Mouse (Mus musculus): ENCODE results near the gene Mtmr4. TPM values are rescaled to one million over a fixed set of nuclear protein-coding genes. Genes with fewer than 3 reads are reported as not detected.
A peak's percentile ranks its signal among the peaks of the same experiment; 100 is the strongest.

Gene Mtmr4
- polyA plus RNA-seq, 1 experiment from 2014 or later, result 5.6 TPM

- WGBS (ENCODE audit: insufficient replicate concordance), result 57% methylated on average over 10 of the region's 10 CpGs
- TF ChIP-seq EP300 (IDR thresholded peaks at IDR 0.05; ENCODE audit: low read depth) (no peak), CTCF (IDR thresholded peaks at IDR 0.05; ENCODE audit: low read depth) (no peak)
- Histone ChIP-seq H3K4me1 (ENCODE audit: insufficient read depth) (peaks cover 20% of the 10 kb centered on the region), H3K9me3 (ENCODE audit: low read length) (no peaks in the 10 kb centered on the region), H3K9ac (replicated peaks) (no peak overlapping the region), H3K4me2 (ENCODE audit: low read depth, low read length) (no peak overlapping the region), H3K27ac (ENCODE audit: low read depth) (no peak overlapping the region), H3K27me3 (ENCODE audit: insufficient read depth, low read length) (no peaks in the 10 kb centered on the region), H3K4me3 (ENCODE audit: low read depth, low read length) (no peak overlapping the region), H3K36me3 (replicated peaks; ENCODE audit: insufficient read depth, low read length) (no peaks in the 10 kb centered on the region)
- no peak for DNase-seq
- no peak for ATAC-seq
Measured at GRCm38 (mm10) chr11:87580543-87581085, 11.3 kb upstream of the Mtmr4 start.

- H3K4me3 ChIP-seq (ENCODE audit: low read depth, low read length), result no peak overlapping the region
- H3K9ac ChIP-seq (replicated peaks), result no peak overlapping the region
- H3K27me3 ChIP-seq (ENCODE audit: insufficient read depth, low read length), result no peaks in the 10 kb centered on the region
- H3K27ac ChIP-seq (ENCODE audit: low read depth), result no peak overlapping the region
- WGBS (ENCODE audit: insufficient replicate concordance), result 77% methylated on average over 12 of the region's 12 CpGs
- DNase-seq (peak; percentile 8), ATAC-seq (no peak)
- peaks cover 20% of the 10 kb centered on the region for H3K4me1 ChIP-seq (ENCODE audit: insufficient read depth)
- TF ChIP-seq CTCF (IDR thresholded peaks at IDR 0.05; ENCODE audit: low read depth) (no peak), EP300 (IDR thresholded peaks at IDR 0.05; ENCODE audit: low read depth) (no peak)
- no peak overlapping the region for H3K4me2 ChIP-seq (ENCODE audit: low read depth, low read length)
- H3K36me3 ChIP-seq (replicated peaks; ENCODE audit: insufficient read depth, low read length), result no peaks in the 10 kb centered on the region
- no peaks in the 10 kb centered on the region for H3K9me3 ChIP-seq (ENCODE audit: low read length)
Measured at GRCm38 (mm10) chr11:87581161-87581865, 10.6 kb upstream of the Mtmr4 start.

GRCm38 (mm10) chr11:87581933-87582710, 9.8 kb upstream of the Mtmr4 start:
- DNase-seq, result peak; percentile 13
- H3K27ac ChIP-seq (ENCODE audit: low read depth), result no peak overlapping the region

GRCm38 (mm10) chr11:87583291-87584034, 8.5 kb upstream of the Mtmr4 start:
- no peak for TF ChIP-seq CTCF (IDR thresholded peaks at IDR 0.05; ENCODE audit: low read depth)
- TF ChIP-seq EP300 (IDR thresholded peaks at IDR 0.05; ENCODE audit: low read depth), result no peak
- ATAC-seq, result no peak
- Histone ChIP-seq H3K27ac (ENCODE audit: low read depth) (peak overlapping the region; percentile 31; the same call in 1 of the 2 replicates), H3K4me3 (ENCODE audit: low read depth, low read length) (no peak overlapping the region), H3K4me2 (ENCODE audit: low read depth, low read length) (no peak overlapping the region), H3K9me3 (ENCODE audit: low read length) (no peaks in the 10 kb centered on the region), H3K27me3 (ENCODE audit: insufficient read depth, low read length) (no peaks in the 10 kb centered on the region), H3K36me3 (replicated peaks; ENCODE audit: insufficient read depth, low read length) (no peaks in the 10 kb centered on the region), H3K4me1 (ENCODE audit: insufficient read depth) (peaks cover 9% of the 10 kb centered on the region), H3K9ac (replicated peaks) (no peak overlapping the region)
- peak; percentile 11 for DNase-seq
- 72% methylated on average over 6 of the region's 6 CpGs for WGBS (ENCODE audit: insufficient replicate concordance)

More at GRCm38 (mm10) chr11:87581933-87582710, 9.8 kb upstream of the Mtmr4 start:
- H3K27me3 ChIP-seq (ENCODE audit: insufficient read depth, low read length), result no peaks in the 10 kb centered on the region
- 75% methylated on average over 8 of the region's 8 CpGs for WGBS (ENCODE audit: insufficient replicate concordance)
- no peaks in the 10 kb centered on the region for H3K9me3 ChIP-seq (ENCODE audit: low read length)
- TF ChIP-seq EP300 (IDR thresholded peaks at IDR 0.05; ENCODE audit: low read depth) (no peak), CTCF (IDR thresholded peaks at IDR 0.05; ENCODE audit: low read depth) (no peak)
- no peak overlapping the region for H3K9ac ChIP-seq (replicated peaks)
- H3K4me1 ChIP-seq (ENCODE audit: insufficient read depth), result peaks cover 20% of the 10 kb centered on the region
- H3K4me3 ChIP-seq (ENCODE audit: low read depth, low read length), result no peak overlapping the region
- H3K36me3 ChIP-seq (replicated peaks; ENCODE audit: insufficient read depth, low read length), result no peaks in the 10 kb centered on the region
- H3K4me2 ChIP-seq (ENCODE audit: low read depth, low read length), result no peak overlapping the region
- ATAC-seq, result no peak

GRCm38 (mm10) chr11:87584711-87585505, 7.1 kb upstream of the Mtmr4 start:
- H3K36me3 ChIP-seq (replicated peaks; ENCODE audit: insufficient read depth, low read length), result no peaks in the 10 kb centered on the region
- H3K9ac ChIP-seq (replicated peaks), result no peak overlapping the region
- TF ChIP-seq EP300 (IDR thresholded peaks at IDR 0.05; ENCODE audit: low read depth), result no peak
- no peak for TF ChIP-seq CTCF (IDR thresholded peaks at IDR 0.05; ENCODE audit: low read depth)
- DNase-seq (peak; percentile 22), ATAC-seq (0 out of 2 replicates have a peak, but pooled peaks have one; percentile 36)
- H3K4me3 ChIP-seq (ENCODE audit: low read depth, low read length), result no peak overlapping the region
- H3K9me3 ChIP-seq (ENCODE audit: low read length), result no peaks in the 10 kb centered on the region
- whole genome bisulfite sequencing (ENCODE audit: insufficient replicate concordance), result 65% methylated on average over 10 of the region's 10 CpGs
- no peaks in the 10 kb centered on the region for H3K27me3 ChIP-seq (ENCODE audit: insufficient read depth, low read length)
- peaks cover 9% of the 10 kb centered on the region; the same call in 1 of the 2 replicates for H3K4me1 ChIP-seq (ENCODE audit: insufficient read depth)
- no peak overlapping the region for H3K4me2 ChIP-seq (ENCODE audit: low read depth, low read length)
- peak overlapping the region; percentile 35 for H3K27ac ChIP-seq (ENCODE audit: low read depth)

Data from liver, postnatal 0 days (tissue).